ENCODE assay signal across 9 mouse cellular contexts in genomic region chr17:87142271-87142670, GRCm38 (mm10). TPM values are rescaled to one million over a fixed set of nuclear protein-coding genes. Genes with fewer than 3 reads are reported as not detected.
A peak's percentile ranks its signal among the peaks of the same experiment; 100 is the strongest.
DNase-seq lines count a peak whose midpoint lies in the region; ATAC-seq lines count a peak whose summit lies in the region.
"Had no signal": no experiment of that assay in that cellular context is flagged by ENCODE, and none has a peak within 500 bp of the region (broad histone marks: within the 10 kb centered on the region; RNA-seq: fewer than 3 reads in every experiment).

No protein-coding gene starts in this region.

- H3K4me1 ChIP-seq in lung, embryonic 16.5 days (replicated peaks; ENCODE audit: control insufficient read depth, insufficient read depth, low read length), result peaks cover 7% of the 10 kb centered on the region; the same call in 1 of the 2 replicates
- H3K4me1 ChIP-seq in forebrain, embryonic 16.5 days (replicated peaks; ENCODE audit: control insufficient read depth, insufficient read depth, low read length), result no peaks in the 10 kb centered on the region

- H3K4me2 ChIP-seq in lung, embryonic 16.5 days (ENCODE audit: low read depth, low read length), result peak overlapping the region; percentile 58
- H3K4me2 ChIP-seq in forebrain, embryonic 16.5 days (ENCODE audit: low read length), result no peak overlapping the region

- H3K27ac ChIP-seq in lung, embryonic 16.5 days (ENCODE audit: low read length), result peak overlapping the region; percentile 57
- no peak overlapping the region for H3K27ac ChIP-seq in forebrain, embryonic 16.5 days (ENCODE audit: low read length)

- H3K27me3 ChIP-seq in lung, embryonic 16.5 days (ENCODE audit: control insufficient read depth, insufficient read depth, low read depth, low read length), result no peaks in the 10 kb centered on the region
- no peaks in the 10 kb centered on the region for H3K27me3 ChIP-seq in forebrain, embryonic 16.5 days (replicated peaks; ENCODE audit: control insufficient read depth, insufficient read depth, low read length)
- H3K27me3 ChIP-seq: CH12.LX had no signal

- no peaks in the 10 kb centered on the region for H3K36me3 ChIP-seq in lung, embryonic 16.5 days (ENCODE audit: control insufficient read depth, insufficient read depth, low read length)
- no peaks in the 10 kb centered on the region for H3K36me3 ChIP-seq in forebrain, embryonic 16.5 days (ENCODE audit: control insufficient read depth, insufficient read depth)

- peak overlapping the region; percentile 39 for H3K9ac ChIP-seq in lung, embryonic 16.5 days (ENCODE audit: low read length)
- H3K9ac ChIP-seq in forebrain, embryonic 16.5 days (replicated peaks; ENCODE audit: low read depth, low read length), result no peak overlapping the region

- peak; percentile 94 for ATAC-seq in lung, embryonic 16.5 days (ENCODE audit: low read depth)
- ATAC-seq in forebrain, embryonic 16.5 days, result no peak

- H3K4me3 ChIP-seq in lung, embryonic 16.5 days (ENCODE audit: low read length), result peak overlapping the region; percentile 41
- H3K4me3 ChIP-seq in forebrain, embryonic 16.5 days (replicated peaks; ENCODE audit: low read length), result no peak overlapping the region

- H3K9me3 ChIP-seq in lung, embryonic 16.5 days (ENCODE audit: control insufficient read depth, low read length), result no peaks in the 10 kb centered on the region
- H3K9me3 ChIP-seq in forebrain, embryonic 16.5 days (ENCODE audit: control insufficient read depth, low read length), result no peaks in the 10 kb centered on the region

- WGBS in lung, embryonic 16.5 days, result 17% methylated on average over 11 of the region's 11 CpGs
- WGBS in forebrain, embryonic 16.5 days, result 65% methylated on average over 11 of the region's 11 CpGs

- peak; percentile 8 to 31 for DNase-seq in frontal cortex, adult 2 months (ENCODE audit: extremely low spot score in 1 of 2, low spot score in 1 of 2)
- no peak for DNase-seq in frontal cortex, postnatal 36 days (ENCODE audit: low spot score in 2 of 2)
- DNase-seq in adrenal gland, postnatal 14 days, result peak; percentile 73
- peak; percentile 99 for DNase-seq in heart, adult 11 months
- DNase-seq in kidney, adult 8-10 months, result peak; percentile 36 to 42
- DNase-seq in MN1 (ENCODE audit: low spot score), result no peak

RNA-seq across cellular contexts. Expression of gene Socs5, which starts 34.8 kb away (rescaled TPM):
- 51.5 and 55.8 TPM in 2 replicates for polyA plus RNA-seq in frontal cortex, adult 2 months (2012; rRNA removed)
- 58.9 and 60.7 TPM in 2 replicates for total RNA-seq in adrenal gland, postnatal 14 days (2021)
- 10.5 and 11.6 TPM in 2 replicates for polyA plus RNA-seq in lung, embryonic 16.5 days (2015; fragmentation: Nextera tagmentation; extraction: Ambion mirVana)
- polyA plus RNA-seq in forebrain, embryonic 16.5 days (2015; fragmentation: Nextera tagmentation; extraction: Ambion mirVana), result 11.7 and 12.6 TPM in 2 replicates

Comparison
In these comparisons a context has a peak if more than half of its experiments do, and no peak if none do; other contexts are left out.
1. DNase-seq: peak in frontal cortex, adult 2 months (2 of 2), adrenal gland, postnatal 14 days (single experiment), heart, adult 11 months (single experiment) and kidney, adult 8-10 months (2 of 2); none in frontal cortex, postnatal 36 days (0 of 2) and MN1 (single experiment).